Mouse (Mus musculus) midbrain, embryonic 16.5 days (tissue): ENCODE measurements around the gene Cpm. TPM values are rescaled to one million over a fixed set of nuclear protein-coding genes. Genes with fewer than 3 reads are reported as not detected.

ENCODE experiments used
- ATAC-seq: fragments of 200-750 bp; cut with Nextera tagmentation; 2 replicates; pipeline ENCODE4 v1.8.0; 2017; ENCODE audit warnings: moderate TSS enrichment
- H3K27ac ChIP-seq: fragments of 300-500 bp; sonication (generic); 2 replicates; pipeline ENCODE4 v1.5.1; 2014; ENCODE audit warnings: mild to moderate bottlenecking, low read length, mixed read lengths
- H3K27me3 ChIP-seq: fragments of 300-500 bp; sonication (generic); 2 replicates; pipeline ENCODE4 v1.6.1; 2014; ENCODE audit warnings: low read depth, low read length, mixed read lengths; ENCODE audit not compliant: control insufficient read depth, insufficient read depth
- H3K36me3 ChIP-seq: fragments of 300-500 bp; sonication (generic); 2 replicates; pipeline ENCODE4 v1.6.1; 2014; ENCODE audit warnings: mild to moderate bottlenecking, low read length, moderate library complexity, mixed read lengths; ENCODE audit not compliant: control insufficient read depth, insufficient read depth
- H3K4me1 ChIP-seq: fragments of 300-500 bp; sonication (generic); 2 replicates; pipeline ENCODE4 v1.6.1; 2014; ENCODE audit warnings: mild to moderate bottlenecking, low read length, mixed read lengths; ENCODE audit not compliant: control insufficient read depth, insufficient read depth
- H3K4me2 ChIP-seq: fragments of 300-500 bp; sonication (generic); 2 replicates; pipeline ENCODE4 v1.6.1; 2014; ENCODE audit warnings: mild to moderate bottlenecking, low read length, mixed read lengths
- H3K4me3 ChIP-seq: fragments of 300-500 bp; sonication (generic); 2 replicates; pipeline ENCODE4 v1.5.1; 2014; ENCODE audit warnings: low read depth, mild to moderate bottlenecking, low read length, moderate library complexity, mixed read lengths
- H3K9ac ChIP-seq: fragments of 300-500 bp; sonication (generic); 2 replicates; pipeline ENCODE4 v1.6.1; 2014; ENCODE audit warnings: low read depth, low read length, mixed read lengths
- H3K9me3 ChIP-seq: fragments of 300-500 bp; sonication (generic); replicated peaks from 2 replicates; pipeline ENCODE4 v1.6.1; 2014; ENCODE audit warnings: mild to moderate bottlenecking, low read length, mixed read lengths; ENCODE audit not compliant: control insufficient read depth, poor library complexity, severe bottlenecking
- WGBS: fragments of 180-500 bp; shearing (Covaris S2); extraction: QIAGEN DNeasy Blood & Tissue Kit; methylation state at CpG from one replicate; pipeline ENCODE4 v1.1.7; 2014; 5-methylcytosine and 5-hydroxymethylcytosine counted together
- polyA plus RNA-seq: library from polyadenylated mRNA; unstranded; fragments of >200 nt; fragmentation: Nextera tagmentation; extraction: Ambion mirVana; gene quantifications from 2 replicates; pipeline ENCODE4 v1.2.1, GENCODE M21; 2015

The Cpm gene
- polyA plus RNA-seq, 1 experiment from 2014 or later: 13.5 TPM

- peak overlapping the region; percentile 100 for H3K9ac ChIP-seq
- H3K9me3 ChIP-seq: no peaks in the 10 kb centered on the region
- 50% methylated on average over 12 of the region's 12 CpGs for WGBS
- ATAC-seq: no peak
- H3K4me2 ChIP-seq: peak overlapping the region; percentile 67
- peaks cover 15% of the 10 kb centered on the region for H3K4me1 ChIP-seq
- peaks cover 5% of the 10 kb centered on the region; the same call in 1 of the 2 replicates for H3K36me3 ChIP-seq
- H3K27me3 ChIP-seq: no peaks in the 10 kb centered on the region
- peak overlapping the region; percentile 90 for H3K4me3 ChIP-seq
- peak overlapping the region; percentile 100; the same call in 1 of the 2 replicates for H3K27ac ChIP-seq
Observed at GRCm38 (mm10) chr10:117709326-117709830, 80.1 kb downstream of the Cpm start.

GRCm38 (mm10) chr10:117709930-117710603, 80.8 kb downstream of the Cpm start:
- Histone ChIP-seq H3K4me2 (peak overlapping the region; percentile 67), H3K9ac (peak overlapping the region; percentile 100), H3K4me1 (peaks cover 15% of the 10 kb centered on the region), H3K27me3 (no peaks in the 10 kb centered on the region), H3K27ac (peak overlapping the region; percentile 100), H3K9me3 (no peaks in the 10 kb centered on the region), H3K4me3 (peak overlapping the region; percentile 90), H3K36me3 (peaks cover 3% of the 10 kb centered on the region; the same call in 1 of the 2 replicates)
- ATAC-seq: peak; percentile 81
- WGBS: under 1% methylated on average over 51 of the region's 71 CpGs

GRCm38 (mm10) chr10:117710604-117711141, 81.4 kb downstream of the Cpm start, which contains the start of gene Mdm2:
Gene Mdm2 (minus strand): TSS chr10:117710758.
- H3K27ac ChIP-seq: peak within 1 kb of the TSS; percentile 100
- peaks cover 15% of the 10 kb centered on the region for H3K4me1 ChIP-seq
- peak within 1 kb of the TSS; percentile 67 for H3K4me2 ChIP-seq
- ATAC-seq: peak; percentile 93
- no peaks in the 10 kb centered on the region for H3K27me3 ChIP-seq
- under 1% methylated on average over 52 of the region's 52 CpGs for WGBS
- H3K36me3 ChIP-seq: peaks cover 2% of the 10 kb centered on the region; the same call in 1 of the 2 replicates
- peak within 1 kb of the TSS; percentile 90 for H3K4me3 ChIP-seq
- peak within 1 kb of the TSS; percentile 100 for H3K9ac ChIP-seq
- no peaks in the 10 kb centered on the region for H3K9me3 ChIP-seq

- Histone ChIP-seq H3K27me3 (no peaks in the 10 kb centered on the region), H3K4me1 (peaks cover 15% of the 10 kb centered on the region), H3K4me3 (peak overlapping the region; percentile 90), H3K9ac (peak overlapping the region; percentile 100), H3K36me3 (peaks cover 2% of the 10 kb centered on the region; the same call in 1 of the 2 replicates), H3K4me2 (peak overlapping the region; percentile 49), H3K27ac (no peak overlapping the region), H3K9me3 (no peaks in the 10 kb centered on the region)
- no peak for ATAC-seq
- 69% methylated on average over 5 of the region's 5 CpGs for WGBS
Observed at GRCm38 (mm10) chr10:117711408-117711807, 82.1 kb downstream of the Cpm start.

- ATAC-seq: no peak
- no peaks in the 10 kb centered on the region for H3K9me3 ChIP-seq
- no peaks in the 10 kb centered on the region for H3K36me3 ChIP-seq
- peaks cover 15% of the 10 kb centered on the region for H3K4me1 ChIP-seq
- H3K9ac ChIP-seq: no peak overlapping the region
- no peak overlapping the region for H3K27ac ChIP-seq
- no peak overlapping the region for H3K4me3 ChIP-seq
- H3K27me3 ChIP-seq: no peaks in the 10 kb centered on the region
- H3K4me2 ChIP-seq: no peak overlapping the region
- WGBS: 92% methylated on average over 9 of the region's 9 CpGs
Observed at GRCm38 (mm10) chr10:117712191-117712754, 83.0 kb downstream of the Cpm start.

- peaks cover 15% of the 10 kb centered on the region for H3K4me1 ChIP-seq
- H3K27ac ChIP-seq: no peak overlapping the region
- ATAC-seq: no peak
- H3K4me2 ChIP-seq: no peak overlapping the region
- no peaks in the 10 kb centered on the region for H3K27me3 ChIP-seq
- no peaks in the 10 kb centered on the region for H3K9me3 ChIP-seq
- H3K9ac ChIP-seq: no peak overlapping the region
- WGBS: 92% methylated on average over 9 of the region's 9 CpGs
- no peak overlapping the region for H3K4me3 ChIP-seq
- no peaks in the 10 kb centered on the region for H3K36me3 ChIP-seq
Observed at GRCm38 (mm10) chr10:117712871-117713270, 83.6 kb downstream of the Cpm start.

GRCm38 (mm10) chr10:117713466-117713865, 84.2 kb downstream of the Cpm start:
- Histone ChIP-seq H3K4me3 (no peak overlapping the region), H3K9ac (no peak overlapping the region), H3K27me3 (no peaks in the 10 kb centered on the region), H3K4me2 (no peak overlapping the region), H3K9me3 (no peaks in the 10 kb centered on the region), H3K27ac (no peak overlapping the region), H3K36me3 (no peaks in the 10 kb centered on the region), H3K4me1 (peaks cover 15% of the 10 kb centered on the region)
- no peak for ATAC-seq
- WGBS: 93% methylated on average over 8 of the region's 8 CpGs

GRCm38 (mm10) chr10:117714048-117714545, 84.8 kb downstream of the Cpm start:
- H3K36me3 ChIP-seq: no peaks in the 10 kb centered on the region
- H3K4me2 ChIP-seq: no peak overlapping the region
- WGBS: 90% methylated on average over 3 of the region's 3 CpGs
- H3K4me3 ChIP-seq: no peak overlapping the region
- no peak for ATAC-seq
- H3K27me3 ChIP-seq: no peaks in the 10 kb centered on the region
- no peaks in the 10 kb centered on the region for H3K9me3 ChIP-seq
- peaks cover 10% of the 10 kb centered on the region for H3K4me1 ChIP-seq
- no peak overlapping the region for H3K9ac ChIP-seq
- no peak overlapping the region for H3K27ac ChIP-seq
